Mouse (Mus musculus) erythroblast, embryonic 14.5 days (primary cell): Measurements from ENCODE around the gene Btbd2.

Experiments
- GATA1 ChIP-seq: IDR thresholded peaks from 2 replicates; pipeline ENCODE4 v1.6.1; 2012; ENCODE audit warnings: low read length, inconsistent platforms, mixed read lengths
- TAL1 ChIP-seq: IDR thresholded peaks from 3 replicates; pipeline ENCODE4 v1.6.1; 2012; ENCODE audit warnings: low read length, inconsistent platforms, mixed read lengths

DNA sequence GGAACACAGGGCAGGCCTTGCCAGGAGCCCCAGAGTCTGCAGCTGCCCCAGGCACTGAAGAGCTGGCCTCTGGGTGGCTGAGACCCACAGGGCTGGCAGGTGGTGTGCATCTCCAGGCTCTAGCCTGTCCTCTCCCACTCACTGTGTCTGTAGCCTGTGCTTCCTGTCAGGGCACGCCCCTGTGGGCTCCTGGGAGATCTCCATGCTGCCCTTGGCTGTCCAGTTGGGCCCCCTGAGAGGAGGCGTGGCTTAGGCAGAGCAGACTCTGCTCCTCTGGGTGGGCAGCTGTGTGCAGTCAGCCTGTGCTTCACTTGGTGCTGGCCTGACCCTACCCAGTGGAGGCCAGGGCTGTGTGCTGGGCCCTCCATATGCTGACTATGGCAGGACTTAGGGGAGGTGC lies 29.2 kb downstream of the Btbd2 start:
- no peak for TF ChIP-seq GATA1
- TF ChIP-seq TAL1, result no peak
